Mouse (Mus musculus) heart, adult 11 months (tissue): ENCODE results near the gene Dcaf12.

ENCODE experiments used
- DNase-seq: peaks from one replicate; pipeline ENCODE4 v3.0.0; 2022

The Dcaf12 gene

GRCm38 (mm10) chr4:41307406-41307805 lies 7.3 kb downstream of the Dcaf12 start:
- DNase-seq, result no peak

- DNase-seq, result peak; percentile 92
Observed at GRCm38 (mm10) chr4:41304302-41304701, 10.4 kb downstream of the Dcaf12 start.

- no peak for DNase-seq
Observed at GRCm38 (mm10) chr4:41303671-41304070, 11.0 kb downstream of the Dcaf12 start.

- DNase-seq, result no peak
Observed at GRCm38 (mm10) chr4:41298976-41299375, 15.7 kb downstream of the Dcaf12 start.

GRCm38 (mm10) chr4:41295960-41296359 lies 18.7 kb downstream of the Dcaf12 start:
- DNase-seq, result no peak

- DNase-seq, result no peak
Observed at GRCm38 (mm10) chr4:41295507-41295906, 19.2 kb downstream of the Dcaf12 start.

- no peak for DNase-seq
Observed at GRCm38 (mm10) chr4:41293907-41294306, 20.8 kb downstream of the Dcaf12 start.

- DNase-seq, result no peak
Observed at GRCm38 (mm10) chr4:41289802-41290201, 24.9 kb downstream of the Dcaf12 start.

- no peak for DNase-seq
Observed at GRCm38 (mm10) chr4:41286420-41286819, 28.3 kb downstream of the Dcaf12 start.

GRCm38 (mm10) chr4:41284087-41284486 lies 30.6 kb downstream of the Dcaf12 start:
- DNase-seq, result no peak

- DNase-seq, result no peak
Observed at GRCm38 (mm10) chr4:41275927-41276326, 38.8 kb downstream of the Dcaf12 start.

GRCm38 (mm10) chr4:41274980-41275850 lies 39.5 kb downstream of the Dcaf12 start, which contains the start of gene Ubap2:
Gene Ubap2 (minus strand): TSS chr4:41275144.
- DNase-seq, result peak; percentile 100

- no peak for DNase-seq
Observed at GRCm38 (mm10) chr4:41274377-41274979, 40.2 kb downstream of the Dcaf12 start.

- no peak for DNase-seq
Observed at GRCm38 (mm10) chr4:41268133-41268532, 46.6 kb downstream of the Dcaf12 start.

- DNase-seq, result no peak
Observed at GRCm38 (mm10) chr4:41266350-41266749, 48.3 kb downstream of the Dcaf12 start.

GRCm38 (mm10) chr4:41260691-41261090 lies 54.0 kb downstream of the Dcaf12 start:
- no peak for DNase-seq

GRCm38 (mm10) chr4:41259019-41259418 lies 55.7 kb downstream of the Dcaf12 start:
- no peak for DNase-seq

- peak; percentile 87 for DNase-seq
Observed at GRCm38 (mm10) chr4:41257752-41258151, 56.9 kb downstream of the Dcaf12 start.

- peak; percentile 90 for DNase-seq
Observed at GRCm38 (mm10) chr4:41255564-41256210, 59.0 kb downstream of the Dcaf12 start.

- DNase-seq, result no peak
Observed at GRCm38 (mm10) chr4:41253756-41254155, 60.9 kb downstream of the Dcaf12 start.

GRCm38 (mm10) chr4:41245408-41245807 lies 69.3 kb downstream of the Dcaf12 start:
- DNase-seq, result no peak
